Mouse (Mus musculus) MEL (cell line): Measurements from ENCODE around the gene Spaca9.

Source experiments
- CHD2 ChIP-seq: IDR thresholded peaks from 2 replicates; pipeline ENCODE4 v1.6.1; 2011; ENCODE audit warnings: low read length, improper control_type of control experiment
- CTCF ChIP-seq, 3 experiments: IDR thresholded peaks in 2 of 3; conservative IDR thresholded peaks in 1 of 3; 2 replicates each; pipeline ENCODE4 v1.5.1; 2011 to 2012; ENCODE audit warnings: low read length in 3 of 3, low read depth in 2 of 3, mild to moderate bottlenecking in 2 of 3, improper control_type of control experiment in 1 of 3, inconsistent platforms in 1 of 3, mixed read lengths in 1 of 3, moderate library complexity in 1 of 3; ENCODE audit not compliant: control insufficient read depth in 1 of 3, insufficient read depth in 1 of 3, poor library complexity in 1 of 3, severe bottlenecking in 1 of 3
- EP300 ChIP-seq, 2 experiments: IDR thresholded peaks; 2 replicates each; pipeline ENCODE4 v1.6.1; 2011; ENCODE audit warnings: improper control_type of control experiment in 2 of 2, low read length in 2 of 2, low read depth in 1 of 2, mild to moderate bottlenecking in 1 of 2
- GATA1 ChIP-seq: IDR thresholded peaks from 2 replicates; pipeline ENCODE4 v1.6.1; 2011; ENCODE audit warnings: low read depth, low read length, improper control_type of control experiment
- HCFC1 ChIP-seq: IDR thresholded peaks from 2 replicates; pipeline ENCODE4 v1.6.1; 2012; ENCODE audit warnings: low read depth, mild to moderate bottlenecking, inconsistent platforms, low read length, improper control_type of control experiment, moderate library complexity
- KAT2A ChIP-seq: conservative IDR thresholded peaks from 2 replicates; pipeline ENCODE4 v1.6.1; 2012; ENCODE audit warnings: low read depth, low read length, improper control_type of control experiment, inconsistent platforms
- MEF2A ChIP-seq: IDR thresholded peaks from 2 replicates; pipeline ENCODE4 v1.6.1; 2014; ENCODE audit warnings: low read depth, mild to moderate bottlenecking, inconsistent platforms, low read length, improper control_type of control experiment; ENCODE audit not compliant: poor library complexity, insufficient replicate concordance, severe bottlenecking; ENCODE audit errors: extremely low read depth
- NELFE ChIP-seq: IDR thresholded peaks from 2 replicates; pipeline ENCODE4 v1.6.1; 2011; ENCODE audit warnings: low read depth, low read length, improper control_type of control experiment
- POLR2A ChIP-seq, 2 experiments: IDR thresholded peaks; 2 replicates each; pipeline ENCODE4 v1.6.1; 2011 to 2012; ENCODE audit warnings: low read length in 2 of 2, mild to moderate bottlenecking in 2 of 2, control low read depth in 1 of 2, improper control_type of control experiment in 1 of 2, low read depth in 1 of 2, moderate library complexity in 1 of 2; ENCODE audit not compliant: control insufficient read depth in 1 of 2, insufficient read depth in 1 of 2, poor library complexity in 1 of 2
- RAD21 ChIP-seq: IDR thresholded peaks from 2 replicates; pipeline ENCODE4 v1.6.1; 2011; ENCODE audit warnings: mild to moderate bottlenecking, low read depth, low read length, improper control_type of control experiment
- TAL1 ChIP-seq: IDR thresholded peaks from 2 replicates; pipeline ENCODE4 v1.6.1; 2012; ENCODE audit warnings: mild to moderate bottlenecking, inconsistent platforms, low read length, moderate library complexity, mixed read lengths
- UBTF ChIP-seq: IDR thresholded peaks from 2 replicates; pipeline ENCODE4 v1.6.1; 2012; ENCODE audit warnings: low read depth, mild to moderate bottlenecking, inconsistent platforms, low read length, improper control_type of control experiment, moderate library complexity, borderline replicate concordance; ENCODE audit not compliant: insufficient read depth
- ZKSCAN1 ChIP-seq: IDR thresholded peaks from 2 replicates; pipeline ENCODE4 v1.6.1; 2012; ENCODE audit warnings: low read depth, mild to moderate bottlenecking, inconsistent platforms, low read length, improper control_type of control experiment, moderate library complexity
- ZNF384 ChIP-seq: IDR thresholded peaks from 2 replicates; pipeline ENCODE4 v1.6.1; 2012; ENCODE audit warnings: low read depth, mild to moderate bottlenecking, inconsistent platforms, low read length, improper control_type of control experiment

DNA sequence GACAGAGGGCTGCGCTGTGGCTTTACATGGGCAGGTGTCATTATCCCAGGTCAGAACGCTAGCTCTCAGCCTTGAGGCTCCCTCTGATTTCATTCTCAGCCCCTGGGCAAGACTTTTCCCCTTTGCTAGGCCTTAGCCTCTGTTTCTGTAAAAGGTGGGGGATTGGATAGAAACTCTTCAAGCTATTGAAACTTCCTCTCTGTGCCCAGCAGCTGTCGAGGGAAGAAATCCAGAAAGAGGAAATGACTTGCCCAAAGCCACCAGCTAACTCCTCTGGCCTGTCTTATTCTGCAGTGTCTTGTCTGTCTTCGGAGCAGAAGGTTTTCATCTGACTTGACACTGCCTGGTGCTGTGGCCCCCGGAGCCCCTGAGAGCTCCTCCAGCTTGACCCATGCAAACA, 961 bp downstream of the Spaca9 start:
- TF ChIP-seq POLR2A (IDR thresholded peaks at IDR 0.05; ENCODE audit: control insufficient read depth in 1 of 2, insufficient read depth in 1 of 2, low read depth in 1 of 2, low read length in 2 of 2, poor library complexity in 1 of 2), result no peak
- no peak for TF ChIP-seq CTCF (IDR thresholded peaks at IDR 0.05 in 2 of 3, conservative IDR thresholded peaks at IDR 0.05 in 1 of 3; ENCODE audit: control insufficient read depth in 1 of 3, insufficient read depth in 1 of 3, low read depth in 2 of 3, low read length in 3 of 3, poor library complexity in 1 of 3, severe bottlenecking in 1 of 3)
- no peak for TF ChIP-seq RAD21
- no peak for TF ChIP-seq CHD2
- no peak for TF ChIP-seq KAT2A
- TF ChIP-seq MEF2A, result no peak
- TF ChIP-seq NELFE, result 0 out of 2 replicates have a peak, but pooled peaks have one; percentile 7
- TF ChIP-seq UBTF, result no peak
- TF ChIP-seq HCFC1, result 0 out of 2 replicates have a peak, but pooled peaks have one; percentile 25
- TF ChIP-seq GATA1, result no peak
- TF ChIP-seq ZNF384, result no peak
- no peak for TF ChIP-seq TAL1
- peak in 1 of 2 experiments; percentile 69; a peak in 2 of 4 replicates for TF ChIP-seq EP300 (IDR thresholded peaks at IDR 0.05; ENCODE audit: low read depth in 1 of 2, low read length in 2 of 2)
- no peak for TF ChIP-seq ZKSCAN1
